Mouse (Mus musculus) MEL (cell line): ENCODE results near the gene Cldn3.

Source experiments
- CTCF ChIP-seq, 3 experiments: IDR thresholded peaks in 2 of 3; conservative IDR thresholded peaks in 1 of 3; 2 replicates each; pipeline ENCODE4 v1.5.1; 2011 to 2012; ENCODE audit warnings: low read length in 3 of 3, low read depth in 2 of 3, mild to moderate bottlenecking in 2 of 3, improper control_type of control experiment in 1 of 3, inconsistent platforms in 1 of 3, mixed read lengths in 1 of 3, moderate library complexity in 1 of 3; ENCODE audit not compliant: control insufficient read depth in 1 of 3, insufficient read depth in 1 of 3, poor library complexity in 1 of 3, severe bottlenecking in 1 of 3
- ELF1 ChIP-seq: IDR thresholded peaks from 2 replicates; pipeline ENCODE4 v1.6.1; 2014; ENCODE audit warnings: low read depth, mild to moderate bottlenecking, inconsistent platforms, low read length, improper control_type of control experiment, moderate library complexity
- HCFC1 ChIP-seq: IDR thresholded peaks from 2 replicates; pipeline ENCODE4 v1.6.1; 2012; ENCODE audit warnings: low read depth, mild to moderate bottlenecking, inconsistent platforms, low read length, improper control_type of control experiment, moderate library complexity
- MAX ChIP-seq: IDR thresholded peaks from 2 replicates; pipeline ENCODE4 v1.6.1; 2011; ENCODE audit warnings: low read length, improper control_type of control experiment
- POLR2A ChIP-seq, 2 experiments: IDR thresholded peaks; 2 replicates each; pipeline ENCODE4 v1.6.1; 2011 to 2012; ENCODE audit warnings: low read length in 2 of 2, mild to moderate bottlenecking in 2 of 2, control low read depth in 1 of 2, improper control_type of control experiment in 1 of 2, low read depth in 1 of 2, moderate library complexity in 1 of 2; ENCODE audit not compliant: control insufficient read depth in 1 of 2, insufficient read depth in 1 of 2, poor library complexity in 1 of 2
- POLR2AphosphoS2 ChIP-seq: IDR thresholded peaks from 2 replicates; pipeline ENCODE4 v1.6.1; 2011; ENCODE audit warnings: low read length, improper control_type of control experiment

DNA sequence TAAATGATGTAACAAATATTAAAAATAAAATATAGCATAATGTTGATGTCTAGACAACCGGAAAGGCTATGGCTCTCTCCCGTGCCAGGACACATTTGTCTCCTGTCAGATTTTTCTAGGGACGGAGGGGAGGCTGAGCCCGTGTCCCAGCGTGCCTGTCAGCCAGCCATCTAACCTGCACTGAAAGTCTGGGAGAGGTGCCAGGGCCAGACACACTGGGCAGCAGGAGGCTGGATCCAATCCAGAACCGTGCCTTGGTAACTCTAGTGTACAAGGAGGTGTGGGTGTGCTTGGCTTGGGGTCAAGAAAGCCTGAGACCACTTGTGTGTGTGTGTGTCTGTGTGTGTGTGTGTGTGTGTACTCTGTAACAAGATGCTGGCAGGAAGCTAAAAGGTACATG is 35.8 kb downstream of the Cldn3 start:
- TF ChIP-seq MAX (no peak), POLR2AphosphoS2 (no peak), ELF1 (no peak), POLR2A (IDR thresholded peaks at IDR 0.05; ENCODE audit: control insufficient read depth in 1 of 2, insufficient read depth in 1 of 2, low read depth in 1 of 2, low read length in 2 of 2, poor library complexity in 1 of 2) (no peak), CTCF (IDR thresholded peaks at IDR 0.05 in 2 of 3, conservative IDR thresholded peaks at IDR 0.05 in 1 of 3; ENCODE audit: control insufficient read depth in 1 of 3, insufficient read depth in 1 of 3, low read depth in 2 of 3, low read length in 3 of 3, poor library complexity in 1 of 3, severe bottlenecking in 1 of 3) (no peak), HCFC1 (no peak)
